Mouse (Mus musculus): ENCODE measurements around the gene Ap5s1.
"Not testable (repeated sequence)": the region's sequence is repeated elsewhere in the genome, so short reads cannot be mapped to it uniquely, and the experiment has no call there.

Gene Ap5s1

GRCm38 (mm10) chr2:131215941-131216858, 9.3 kb downstream of the Ap5s1 start:
- peak; percentile 51 to 84 for DNase-seq (ENCODE audit: inconsistent age in 2 of 2, low spot score in 1 of 2)

GRCm38 (mm10) chr2:131220030-131220429, 13.2 kb downstream of the Ap5s1 start:
- no peak for DNase-seq (ENCODE audit: inconsistent age in 2 of 2, low spot score in 1 of 2)

GRCm38 (mm10) chr2:131221853-131222515, 15.1 kb downstream of the Ap5s1 start:
- DNase-seq (ENCODE audit: inconsistent age in 2 of 2, low spot score in 1 of 2) = no peak

GRCm38 (mm10) chr2:131222562-131222961, 15.7 kb downstream of the Ap5s1 start:
- DNase-seq (ENCODE audit: inconsistent age in 2 of 2, low spot score in 1 of 2) = no peak

- DNase-seq (ENCODE audit: inconsistent age in 2 of 2, low spot score in 1 of 2) = peak; percentile 55 to 69
Observed at GRCm38 (mm10) chr2:131223569-131223968, 16.7 kb downstream of the Ap5s1 start.

- no peak for DNase-seq (ENCODE audit: inconsistent age in 2 of 2, low spot score in 1 of 2)
Observed at GRCm38 (mm10) chr2:131225178-131225577, 18.3 kb downstream of the Ap5s1 start.

GRCm38 (mm10) chr2:131226669-131227068, 19.8 kb downstream of the Ap5s1 start:
- not testable (repeated sequence) for DNase-seq (ENCODE audit: inconsistent age in 2 of 2, low spot score in 1 of 2)

GRCm38 (mm10) chr2:131227243-131227642, 20.4 kb downstream of the Ap5s1 start:
- DNase-seq (ENCODE audit: inconsistent age in 2 of 2, low spot score in 1 of 2) = no peak

GRCm38 (mm10) chr2:131232558-131232957, 25.7 kb downstream of the Ap5s1 start:
- DNase-seq (ENCODE audit: inconsistent age in 2 of 2, low spot score in 1 of 2) = peak in 1 of 2 experiments; percentile 38

- peak; percentile 97 to 98 for DNase-seq (ENCODE audit: inconsistent age in 2 of 2, low spot score in 1 of 2)
Observed at GRCm38 (mm10) chr2:131233307-131234126, 26.6 kb downstream of the Ap5s1 start, which contains the start of gene Mavs. TSS of gene Mavs (plus strand) at chr2:131234063.

GRCm38 (mm10) chr2:131234127-131234650, 27.3 kb downstream of the Ap5s1 start:
- DNase-seq (ENCODE audit: inconsistent age in 2 of 2, low spot score in 1 of 2) = no peak

- DNase-seq (ENCODE audit: inconsistent age in 2 of 2, low spot score in 1 of 2) = peak in 1 of 2 experiments; percentile 66
Observed at GRCm38 (mm10) chr2:131234970-131235635, 28.2 kb downstream of the Ap5s1 start.

- DNase-seq (ENCODE audit: inconsistent age in 2 of 2, low spot score in 1 of 2) = no peak
Observed at GRCm38 (mm10) chr2:131242180-131242579, 35.3 kb downstream of the Ap5s1 start.

- no peak for DNase-seq (ENCODE audit: inconsistent age in 2 of 2, low spot score in 1 of 2)
Observed at GRCm38 (mm10) chr2:131242929-131243328, 36.1 kb downstream of the Ap5s1 start.

GRCm38 (mm10) chr2:131253681-131254328, 46.9 kb downstream of the Ap5s1 start:
- DNase-seq (ENCODE audit: inconsistent age in 2 of 2, low spot score in 1 of 2) = peak; percentile 75 to 87

- no peak for DNase-seq (ENCODE audit: inconsistent age in 2 of 2, low spot score in 1 of 2)
Observed at GRCm38 (mm10) chr2:131254329-131254713, 47.4 kb downstream of the Ap5s1 start.

- DNase-seq (ENCODE audit: inconsistent age in 2 of 2, low spot score in 1 of 2) = no peak
Observed at GRCm38 (mm10) chr2:131255738-131256137, 48.9 kb downstream of the Ap5s1 start.

- DNase-seq (ENCODE audit: inconsistent age in 2 of 2, low spot score in 1 of 2) = no peak
Observed at GRCm38 (mm10) chr2:131258693-131259092, 51.8 kb downstream of the Ap5s1 start.

GRCm38 (mm10) chr2:131260544-131261307, 53.8 kb downstream of the Ap5s1 start:
- no peak for DNase-seq (ENCODE audit: inconsistent age in 2 of 2, low spot score in 1 of 2)
